Mouse (Mus musculus) ES-E14 (cell line): ENCODE data around the gene Acbd5.

Experiments
- CHD2 ChIP-seq: IDR thresholded peaks from 2 replicates; pipeline ENCODE4 v1.6.1; 2014; ENCODE audit warnings: mild to moderate bottlenecking, low read depth, low read length, inconsistent platforms
- HCFC1 ChIP-seq: IDR thresholded peaks from 2 replicates; pipeline ENCODE4 v1.6.1; 2012; ENCODE audit warnings: low read length, inconsistent platforms, borderline replicate concordance; ENCODE audit not compliant: insufficient read depth
- ZC3H11A ChIP-seq: IDR thresholded peaks from 2 replicates; pipeline ENCODE4 v1.6.1; 2012; ENCODE audit warnings: low read depth, mild to moderate bottlenecking, inconsistent platforms, low read length, borderline replicate concordance
- ZNF384 ChIP-seq: IDR thresholded peaks from 2 replicates; pipeline ENCODE4 v1.6.1; 2012; ENCODE audit warnings: low read depth, low read length, inconsistent platforms

DNA sequence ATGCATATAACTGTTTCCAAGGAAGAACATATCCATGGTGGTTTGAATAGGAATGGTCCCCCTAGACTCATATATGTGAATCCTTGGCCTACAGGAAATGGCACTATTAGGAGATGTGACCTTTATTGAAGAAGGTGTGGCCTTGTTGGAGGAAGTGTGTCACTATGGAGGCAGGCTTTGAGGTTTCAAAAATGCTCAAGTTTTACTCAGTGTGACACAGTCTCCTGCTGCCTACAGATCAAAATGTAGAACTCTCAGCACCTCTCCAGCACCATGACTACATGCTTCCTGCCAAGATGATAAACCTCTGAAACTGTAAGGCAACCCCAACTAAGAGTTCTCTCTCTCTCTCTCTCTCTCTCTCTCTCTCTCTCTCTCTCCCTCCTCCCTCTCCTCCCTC is 20.0 kb upstream of the Acbd5 start:
- TF ChIP-seq CHD2 (no peak), ZNF384 (no peak), HCFC1 (no peak), ZC3H11A (no peak)
